Mouse (Mus musculus): ENCODE results near the gene Olfr597. TPM values are rescaled to one million over a fixed set of nuclear protein-coding genes. Genes with fewer than 3 reads are reported as not detected.
"Not testable (repeated sequence)": the region's sequence is repeated elsewhere in the genome, so short reads cannot be mapped to it uniquely, and the experiment has no call there.

Gene Olfr597
- polyA plus RNA-seq (2014; fragmentation: Nextera tagmentation; extraction: Ambion mirVana), result not detected in 2 replicates

- not testable (repeated sequence) for H3K9me3 ChIP-seq (replicated peaks; ENCODE audit: control insufficient read depth, low read length); DNase-seq (ENCODE audit: low spot score); H3K4me1 ChIP-seq (ENCODE audit: control insufficient read depth, insufficient read depth, low read length); H3K27ac ChIP-seq (ENCODE audit: low read depth, low read length); H3K36me3 ChIP-seq (ENCODE audit: control insufficient read depth, insufficient read depth, low read length); H3K4me3 ChIP-seq (ENCODE audit: low read depth, low read length); ATAC-seq; H3K27me3 ChIP-seq (replicated peaks; ENCODE audit: control insufficient read depth, insufficient read depth, low read length); H3K9ac ChIP-seq (ENCODE audit: low read length); H3K4me2 ChIP-seq (ENCODE audit: low read length)
- WGBS, result 92% methylated on average over 2 of the region's 2 CpGs
These were observed at the start of gene Olfr597 for GRCm38 (mm10) chr7:103316015-103316414. Gene Olfr597, plus strand, starts transcription at chr7:103316315.

- H3K4me3 ChIP-seq (ENCODE audit: low read depth, low read length); H3K9me3 ChIP-seq (replicated peaks; ENCODE audit: control insufficient read depth, low read length); H3K27me3 ChIP-seq (replicated peaks; ENCODE audit: control insufficient read depth, insufficient read depth, low read length); ATAC-seq; H3K4me2 ChIP-seq (ENCODE audit: low read length); H3K9ac ChIP-seq (ENCODE audit: low read length); H3K36me3 ChIP-seq (ENCODE audit: control insufficient read depth, insufficient read depth, low read length); H3K4me1 ChIP-seq (ENCODE audit: control insufficient read depth, insufficient read depth, low read length); DNase-seq (ENCODE audit: low spot score); H3K27ac ChIP-seq (ENCODE audit: low read depth, low read length): not testable (repeated sequence)
- WGBS, result 93% methylated on average over 2 of the region's 2 CpGs
These were observed 10.8 kb upstream of the Olfr597 start, which contains the start of gene Olfr596 for GRCm38 (mm10) chr7:103305348-103305747. Gene Olfr596, plus strand, starts transcription at chr7:103305648.

GRCm38 (mm10) chr7:103323268-103323667, 7.2 kb downstream of the Olfr597 start, which contains the start of gene Olfr598:
Gene Olfr598, plus strand, starts transcription at chr7:103323568.
- Histone ChIP-seq H3K27me3 (replicated peaks; ENCODE audit: control insufficient read depth, insufficient read depth, low read length) (no peaks in the 10 kb centered on the region), H3K36me3 (ENCODE audit: control insufficient read depth, insufficient read depth, low read length) (no peaks in the 10 kb centered on the region), H3K9ac (ENCODE audit: low read length) (no peak within 1 kb of the TSS), H3K9me3 (replicated peaks; ENCODE audit: control insufficient read depth, low read length) (no peaks in the 10 kb centered on the region), H3K4me2 (ENCODE audit: low read length) (no peak within 1 kb of the TSS), H3K4me1 (ENCODE audit: control insufficient read depth, insufficient read depth, low read length) (no peaks in the 10 kb centered on the region), H3K27ac (ENCODE audit: low read depth, low read length) (no peak within 1 kb of the TSS), H3K4me3 (ENCODE audit: low read depth, low read length) (no peak within 1 kb of the TSS)
- ATAC-seq (no peak), DNase-seq (ENCODE audit: low spot score) (no peak)

GRCm38 (mm10) chr7:103335617-103336016, 19.5 kb downstream of the Olfr597 start, which contains the start of gene Olfr599:
Gene Olfr599, plus strand, starts transcription at chr7:103335917.
- no peak for DNase-seq (ENCODE audit: low spot score)
- Histone ChIP-seq H3K4me1 (ENCODE audit: control insufficient read depth, insufficient read depth, low read length) (no peaks in the 10 kb centered on the region), H3K27me3 (replicated peaks; ENCODE audit: control insufficient read depth, insufficient read depth, low read length) (no peaks in the 10 kb centered on the region), H3K4me2 (ENCODE audit: low read length) (no peak within 1 kb of the TSS), H3K27ac (ENCODE audit: low read depth, low read length) (no peak within 1 kb of the TSS), H3K9me3 (replicated peaks; ENCODE audit: control insufficient read depth, low read length) (no peaks in the 10 kb centered on the region), H3K9ac (ENCODE audit: low read length) (no peak within 1 kb of the TSS), H3K4me3 (ENCODE audit: low read depth, low read length) (no peak within 1 kb of the TSS), H3K36me3 (ENCODE audit: control insufficient read depth, insufficient read depth, low read length) (no peaks in the 10 kb centered on the region)
- 88% methylated on average over 1 of the region's 1 CpGs for WGBS
- no peak for ATAC-seq

GRCm38 (mm10) chr7:103349569-103349968, 33.5 kb downstream of the Olfr597 start, which contains the start of gene Olfr600:
Gene Olfr600, minus strand, starts transcription at chr7:103349669.
- no peaks in the 10 kb centered on the region for H3K27me3 ChIP-seq (replicated peaks; ENCODE audit: control insufficient read depth, insufficient read depth, low read length)
- no peak within 1 kb of the TSS for H3K9ac ChIP-seq (ENCODE audit: low read length)
- DNase-seq (ENCODE audit: low spot score) (no peak), ATAC-seq (no peak)
- no peak within 1 kb of the TSS for H3K4me2 ChIP-seq (ENCODE audit: low read length)
- no peaks in the 10 kb centered on the region for H3K9me3 ChIP-seq (replicated peaks; ENCODE audit: control insufficient read depth, low read length)
- H3K4me3 ChIP-seq (ENCODE audit: low read depth, low read length), result no peak within 1 kb of the TSS
- H3K4me1 ChIP-seq (ENCODE audit: control insufficient read depth, insufficient read depth, low read length), result no peaks in the 10 kb centered on the region
- no peaks in the 10 kb centered on the region for H3K36me3 ChIP-seq (ENCODE audit: control insufficient read depth, insufficient read depth, low read length)
- H3K27ac ChIP-seq (ENCODE audit: low read depth, low read length), result no peak within 1 kb of the TSS

- Histone ChIP-seq H3K27me3 (replicated peaks; ENCODE audit: control insufficient read depth, insufficient read depth, low read length) (no peaks in the 10 kb centered on the region), H3K4me1 (ENCODE audit: control insufficient read depth, insufficient read depth, low read length) (no peaks in the 10 kb centered on the region), H3K4me2 (ENCODE audit: low read length) (no peak within 1 kb of the TSS), H3K36me3 (ENCODE audit: control insufficient read depth, insufficient read depth, low read length) (no peaks in the 10 kb centered on the region), H3K9me3 (replicated peaks; ENCODE audit: control insufficient read depth, low read length) (no peaks in the 10 kb centered on the region), H3K27ac (ENCODE audit: low read depth, low read length) (no peak within 1 kb of the TSS), H3K9ac (ENCODE audit: low read length) (no peak within 1 kb of the TSS), H3K4me3 (ENCODE audit: low read depth, low read length) (no peak within 1 kb of the TSS)
- no peak for DNase-seq (ENCODE audit: low spot score)
- 86% methylated on average over 1 of the region's 1 CpGs for WGBS
- no peak for ATAC-seq
These were observed 46.4 kb downstream of the Olfr597 start, which contains the start of gene Olfr601 for GRCm38 (mm10) chr7:103362555-103362954. Gene Olfr601, minus strand, starts transcription at chr7:103362655.

Small RNAs within 50 kb of the gene (microRNA-seq; reads per million reads assigned to microRNA genes)
- not detected for gene Gm23550

Other genes starting within 250 kb of the Olfr597 start
- gene Olfr584, start 234.4 kb upstream of the Olfr597 start, polyA plus RNA-seq (2014; fragmentation: Nextera tagmentation; extraction: Ambion mirVana), result not detected in 2 replicates
- not detected in 2 replicates for gene Olfr585, start 218.6 kb upstream of the Olfr597 start, polyA plus RNA-seq (2014; fragmentation: Nextera tagmentation; extraction: Ambion mirVana)
- not detected in 2 replicates for gene Olfr586, start 190.7 kb upstream of the Olfr597 start, polyA plus RNA-seq (2014; fragmentation: Nextera tagmentation; extraction: Ambion mirVana)
- not detected in 2 replicates for gene Olfr588-ps1, start 175.4 kb upstream of the Olfr597 start, polyA plus RNA-seq (2014; fragmentation: Nextera tagmentation; extraction: Ambion mirVana)
- gene Olfr589, start 160.0 kb upstream of the Olfr597 start, polyA plus RNA-seq (2014; fragmentation: Nextera tagmentation; extraction: Ambion mirVana), result not detected in 2 replicates
- not detected in 2 replicates for gene Olfr591, start 138.0 kb upstream of the Olfr597 start, polyA plus RNA-seq (2014; fragmentation: Nextera tagmentation; extraction: Ambion mirVana)
- gene Olfr592, start 131.5 kb upstream of the Olfr597 start, polyA plus RNA-seq (2014; fragmentation: Nextera tagmentation; extraction: Ambion mirVana), result not detected in 2 replicates
- not detected in 2 replicates for gene Olfr593, start 104.5 kb upstream of the Olfr597 start, polyA plus RNA-seq (2014; fragmentation: Nextera tagmentation; extraction: Ambion mirVana)
- not detected in 2 replicates for gene Olfr594, start 99.3 kb upstream of the Olfr597 start, polyA plus RNA-seq (2014; fragmentation: Nextera tagmentation; extraction: Ambion mirVana)
- gene Usp17ld, start 63.8 kb upstream of the Olfr597 start, polyA plus RNA-seq (2014; fragmentation: Nextera tagmentation; extraction: Ambion mirVana), result not detected in 2 replicates
- gene Olfr596, start 10.7 kb upstream of the Olfr597 start, polyA plus RNA-seq (2014; fragmentation: Nextera tagmentation; extraction: Ambion mirVana), result not detected in 2 replicates
- not detected in 2 replicates for gene Olfr598, start 7.3 kb downstream of the Olfr597 start, polyA plus RNA-seq (2014; fragmentation: Nextera tagmentation; extraction: Ambion mirVana)
- not detected in 2 replicates for gene Olfr599, start 19.6 kb downstream of the Olfr597 start, polyA plus RNA-seq (2014; fragmentation: Nextera tagmentation; extraction: Ambion mirVana)
- not detected in 2 replicates for gene Olfr600, start 33.4 kb downstream of the Olfr597 start, polyA plus RNA-seq (2014; fragmentation: Nextera tagmentation; extraction: Ambion mirVana)
- not detected in 2 replicates for gene Olfr601, start 46.3 kb downstream of the Olfr597 start, polyA plus RNA-seq (2014; fragmentation: Nextera tagmentation; extraction: Ambion mirVana)
- not detected in 2 replicates for gene Olfr603, start 69.9 kb downstream of the Olfr597 start, polyA plus RNA-seq (2014; fragmentation: Nextera tagmentation; extraction: Ambion mirVana)
- not detected in 2 replicates for gene Usp17lc, start 98.8 kb downstream of the Olfr597 start, polyA plus RNA-seq (2014; fragmentation: Nextera tagmentation; extraction: Ambion mirVana)
- not detected in 2 replicates for gene Olfr605, start 129.1 kb downstream of the Olfr597 start, polyA plus RNA-seq (2014; fragmentation: Nextera tagmentation; extraction: Ambion mirVana)
- not detected in 2 replicates for gene Olfr606, start 132.7 kb downstream of the Olfr597 start, polyA plus RNA-seq (2014; fragmentation: Nextera tagmentation; extraction: Ambion mirVana)
- gene Olfr607, start 147.8 kb downstream of the Olfr597 start, polyA plus RNA-seq (2014; fragmentation: Nextera tagmentation; extraction: Ambion mirVana), result not detected in 2 replicates
- gene Olfr608, start 153.6 kb downstream of the Olfr597 start, polyA plus RNA-seq (2014; fragmentation: Nextera tagmentation; extraction: Ambion mirVana), result not detected in 2 replicates
- not detected in 2 replicates for gene Olfr609, start 181.7 kb downstream of the Olfr597 start, polyA plus RNA-seq (2014; fragmentation: Nextera tagmentation; extraction: Ambion mirVana)
- gene Olfr610, start 195.8 kb downstream of the Olfr597 start, polyA plus RNA-seq (2014; fragmentation: Nextera tagmentation; extraction: Ambion mirVana), result not detected in 2 replicates
- gene Olfr611, start 204.5 kb downstream of the Olfr597 start, polyA plus RNA-seq (2014; fragmentation: Nextera tagmentation; extraction: Ambion mirVana), result not detected in 2 replicates
- gene Olfr612, start 226.4 kb downstream of the Olfr597 start, polyA plus RNA-seq (2014; fragmentation: Nextera tagmentation; extraction: Ambion mirVana), result not detected in 2 replicates
- not detected in 2 replicates for gene Olfr613, start 231.8 kb downstream of the Olfr597 start, polyA plus RNA-seq (2014; fragmentation: Nextera tagmentation; extraction: Ambion mirVana)
- gene Olfr615, start 239.8 kb downstream of the Olfr597 start, polyA plus RNA-seq (2014; fragmentation: Nextera tagmentation; extraction: Ambion mirVana), result not detected in 2 replicates

Data from forebrain, embryonic 14.5 days (tissue).